Mouse (Mus musculus) adipose tissue, adult 10 weeks (tissue): ENCODE measurements around the gene Phf5a. TPM values are rescaled to one million over a fixed set of nuclear protein-coding genes. Genes with fewer than 3 reads are reported as not detected.

ENCODE experiments used
- polyA plus RNA-seq: library from polyadenylated mRNA; stranded (reverse); fragments of 350-450 nt; fragmentation: Illumina TruSeq; extraction: RNeasy Lipid Tissue Mini Kit (QIAGEN cat#74804); gene quantifications from one replicate; pipeline ENCODE4 v1.2.3, GENCODE M21; 2014; ENCODE audit warnings: low read depth, low replicate concordance

The Phf5a gene
- 40.8 TPM for polyA plus RNA-seq

DNA sequence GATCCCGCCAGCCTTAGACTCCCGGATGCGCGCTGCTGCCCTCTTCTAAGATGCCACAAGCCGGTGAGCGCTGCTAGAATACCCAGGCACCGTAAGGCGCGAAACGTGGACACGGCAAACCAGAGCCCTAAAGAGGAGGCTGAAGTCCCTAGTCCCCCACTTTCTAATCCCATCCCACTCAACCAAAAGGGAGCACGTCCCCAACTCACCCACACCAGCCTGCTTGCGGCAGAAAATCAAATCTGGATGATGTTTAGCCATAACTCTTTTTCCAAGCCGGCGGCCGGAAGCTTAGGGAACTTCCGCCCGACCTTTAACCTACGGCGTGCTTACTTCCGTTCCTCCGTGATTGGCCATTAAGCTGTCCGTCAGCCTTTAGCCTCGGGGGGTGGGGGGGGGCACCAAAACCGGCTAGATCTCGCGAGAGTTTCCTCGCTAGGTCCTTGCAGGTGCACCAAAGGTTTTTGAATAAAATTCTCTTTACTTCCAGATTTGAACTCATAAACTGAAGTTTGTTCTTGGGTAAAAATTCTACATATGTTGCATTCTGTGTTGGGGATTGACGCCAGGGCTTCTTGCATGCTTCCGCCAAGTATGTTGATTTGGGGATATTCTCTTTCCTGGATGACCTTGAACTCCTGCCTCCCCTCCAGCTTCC is at the start of gene Phf5a:
TSS of gene Phf5a (minus strand) at position 308 of the 658 bp plus-strand sequence.

DNA sequence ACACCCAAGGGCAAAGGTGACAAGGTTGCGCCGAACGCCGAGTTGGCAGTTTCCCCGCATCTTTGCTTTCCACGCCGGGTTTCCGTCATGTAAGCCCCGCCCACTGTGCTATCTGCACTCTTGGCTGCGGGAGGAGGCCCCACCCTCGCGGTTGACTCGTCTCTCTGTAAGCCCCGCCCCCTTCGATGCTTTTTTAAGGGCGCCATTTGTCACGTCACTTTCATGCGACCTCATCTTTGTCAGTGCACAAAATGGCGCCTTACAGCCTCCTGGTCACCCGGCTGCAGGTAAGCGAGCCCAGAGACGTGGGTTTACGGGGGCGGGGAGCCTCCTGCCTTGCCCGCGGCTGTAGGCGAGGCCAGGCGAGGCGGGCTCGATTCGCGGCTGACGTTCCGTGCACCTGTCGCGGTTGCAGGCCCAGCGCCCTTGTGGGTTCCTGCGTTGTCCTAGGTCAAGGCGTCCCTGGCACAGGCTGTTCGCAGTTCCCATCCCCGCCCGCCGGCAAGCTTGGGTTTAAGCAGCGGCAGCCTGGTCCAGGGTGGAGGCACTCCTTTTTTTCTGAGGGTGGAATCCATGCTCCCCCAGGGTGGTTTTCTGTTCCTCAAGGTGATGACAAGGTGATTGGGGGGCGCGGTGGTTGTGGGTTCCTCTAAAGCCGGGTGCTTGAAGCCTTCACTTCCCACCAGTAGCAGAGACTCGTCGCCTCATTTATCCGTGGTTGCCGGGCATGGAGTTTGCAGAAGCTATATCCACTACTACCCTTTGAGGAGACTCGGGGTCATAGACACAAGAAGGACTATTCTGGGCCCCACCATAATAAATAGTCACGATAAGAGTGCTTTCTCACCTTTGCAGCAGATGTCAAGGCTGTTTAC is 788 bp upstream of the Phf5a start, which contains the start of gene Aco2:
TSS of gene Aco2 (plus strand) at position 48 of the 875 bp plus-strand sequence.

DNA sequence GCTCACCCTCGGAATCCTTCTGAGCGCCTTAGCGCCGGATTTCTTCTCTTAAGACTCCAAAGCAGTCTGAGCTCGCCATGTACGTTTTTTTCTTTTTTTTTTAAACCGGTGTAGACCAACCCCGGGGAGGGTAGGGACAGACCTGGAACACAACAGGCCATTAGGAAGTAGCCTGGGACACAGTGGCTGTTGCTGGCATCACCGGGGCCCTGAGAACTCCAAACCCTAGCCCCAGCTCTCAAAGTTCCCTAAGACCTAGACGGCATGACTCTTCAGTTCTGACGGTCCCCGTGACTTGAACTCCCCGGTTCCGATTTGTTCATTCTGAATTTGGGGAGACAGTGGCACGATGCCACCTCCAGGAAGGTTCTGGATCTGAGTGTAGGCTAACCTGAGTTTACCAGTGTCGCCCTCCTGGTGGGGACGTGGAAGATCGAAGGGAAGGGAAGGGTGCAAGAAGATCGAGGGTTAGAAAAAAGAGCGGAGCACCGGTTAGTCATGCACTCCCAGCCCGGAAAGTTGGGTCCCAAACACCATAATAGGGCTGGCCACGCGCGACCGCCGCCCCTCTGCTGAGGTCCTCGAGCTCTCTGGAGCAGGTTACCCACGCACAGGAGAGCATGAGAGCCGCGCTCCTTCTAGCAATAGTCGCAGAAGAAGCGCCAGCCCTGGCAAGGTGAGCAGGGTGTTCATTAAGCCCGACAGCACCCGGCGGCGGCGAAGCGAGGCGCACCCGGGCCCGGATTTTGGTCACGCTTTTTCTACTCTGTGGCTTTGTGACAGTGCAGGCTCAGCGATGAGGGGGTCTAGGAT is 13.0 kb downstream of the Phf5a start, which contains the start of gene Tob2:
TSS of gene Tob2 (minus strand) at position 280 of the 813 bp plus-strand sequence.

Other genes starting within 250 kb of the Phf5a start
- 14.9 TPM for gene L3mbtl2, start 208.0 kb downstream of the Phf5a start, polyA plus RNA-seq
- 1.8 TPM for gene Chadl, start 174.6 kb downstream of the Phf5a start, polyA plus RNA-seq
- 38.4 TPM for gene Zc3h7b, start 126.9 kb downstream of the Phf5a start, polyA plus RNA-seq
- gene Rangap1, start 126.4 kb downstream of the Phf5a start, polyA plus RNA-seq: 33.2 TPM
- gene Tef, start 69.5 kb downstream of the Phf5a start, polyA plus RNA-seq: 55.8 TPM
- 26.1 TPM for gene Tob2, start 13.1 kb downstream of the Phf5a start, polyA plus RNA-seq
- 207 TPM for gene Aco2, start 398 bp upstream of the Phf5a start, polyA plus RNA-seq
- 16.8 TPM for gene Polr3h, start 54.3 kb upstream of the Phf5a start, polyA plus RNA-seq
- gene Csdc2, start 64.8 kb upstream of the Phf5a start, polyA plus RNA-seq: 6.1 TPM
- 39.8 TPM for gene Pmm1, start 89.0 kb upstream of the Phf5a start, polyA plus RNA-seq
- gene 1700029P11Rik, start 108.6 kb upstream of the Phf5a start, polyA plus RNA-seq: 2.9 TPM
- gene Xrcc6, start 115.9 kb upstream of the Phf5a start, polyA plus RNA-seq: 23.7 TPM
- 28.8 TPM for gene Desi1, start 162.0 kb upstream of the Phf5a start, polyA plus RNA-seq
- gene Snu13, start 175.7 kb upstream of the Phf5a start, polyA plus RNA-seq: 97.2 TPM
- gene 4930407I10Rik, start 187.2 kb upstream of the Phf5a start, polyA plus RNA-seq: 1.7 TPM
- gene Mei1, start 198.1 kb upstream of the Phf5a start, polyA plus RNA-seq: 0.10 TPM